20 mouse cellular contexts compared by ENCODE assay signal in genomic region chr8:122439336-122439735, GRCm38 (mm10). TPM values are rescaled to one million over a fixed set of nuclear protein-coding genes. Genes with fewer than 3 reads are reported as not detected.
DNase-seq lines count a peak whose midpoint lies in the region.
"Had no signal": no experiment of that assay in that cellular context is flagged by ENCODE, and none has a peak within 500 bp of the region (broad histone marks: within the 10 kb centered on the region; RNA-seq: fewer than 3 reads in every experiment).

No protein-coding gene starts in this region.

- intact Hi-C loops in left cerebral cortex, postnatal 4 days (cut with DNase I), result no loop called here

- peak; percentile 73 for DNase-seq in left cerebral cortex, postnatal 4 days
- no peak for DNase-seq in left cerebral cortex, adult 11 months (ENCODE audit: low spot score)
- DNase-seq in brain, adult 2 months (ENCODE audit: low read depth, low spot score), result peak; percentile 87
- peak; percentile 74 for DNase-seq in cerebellum, adult 8-10 months
- peak; percentile 84 for DNase-seq in cerebellum, postnatal 25 days
- DNase-seq in frontal cortex, postnatal 25 days (ENCODE audit: low spot score in 2 of 2), result no peak
- no peak for DNase-seq in embryo, embryonic 11 days
- DNase-seq: adrenal gland, postnatal 14 days; gastrocnemius, postnatal 25 days; heart, adult 18-20 months; heart, postnatal 4 days; kidney, adult 11 months; kidney, postnatal 14 days; layer of hippocampus, adult 9-11 months; lung, embryonic 14.5 days; lung, postnatal 14 days; right cerebral cortex, postnatal 14 days; thymus, postnatal 4 days had no signal

RNA-seq across cellular contexts. Expression of gene Mvd, which starts 3.9 kb away (rescaled TPM):
- total RNA-seq in left cerebral cortex, postnatal 4 days (2021), result 10 to 100 TPM; 68.7 to 78.2 TPM

RNA-seq across cellular contexts. Expression of gene Cyba, which starts 6.6 kb away (rescaled TPM):
- total RNA-seq in left cerebral cortex, postnatal 4 days (2021), result 10 to 100 TPM in 1 of 2 experiments, 1 to 10 TPM in 1; 8.8 to 10.1 TPM

RNA-seq across cellular contexts. Expression of gene Il17c, which starts 17.5 kb away (rescaled TPM):
- total RNA-seq in left cerebral cortex, postnatal 4 days (2021), result under 1 TPM in 1 of 2 experiments, not detected in 1; 0.52 TPM
- total RNA-seq: adrenal gland, postnatal 14 days; gastrocnemius, postnatal 25 days; heart, adult 18-20 months; heart, postnatal 4 days; left cerebral cortex, adult 2 months; left cerebral cortex, postnatal 25 days had no signal

RNA-seq across cellular contexts. Expression of gene Snai3, which starts 21.2 kb away (rescaled TPM):
- not detected for total RNA-seq in left cerebral cortex, postnatal 4 days (2021)
- total RNA-seq: adrenal gland, postnatal 14 days had no signal

RNA-seq across cellular contexts. Expression of gene Rnf166, which starts 36.5 kb away (rescaled TPM):
- total RNA-seq in left cerebral cortex, postnatal 4 days (2021), result 10 to 100 TPM; 21.8 to 24.1 TPM

Comparison
In these comparisons a context has a peak if more than half of its experiments do, and no peak if none do; other contexts are left out.
1. DNase-seq: peak in left cerebral cortex, postnatal 4 days (single experiment), brain, adult 2 months (single experiment), cerebellum, adult 8-10 months (single experiment) and cerebellum, postnatal 25 days (2 of 2); none in left cerebral cortex, adult 11 months (single experiment), frontal cortex, postnatal 25 days (0 of 2) and embryo, embryonic 11 days (single experiment).